Mouse (Mus musculus) liver, adult 2 months (tissue): ENCODE data around the gene Maml2. TPM values are rescaled to one million over a fixed set of nuclear protein-coding genes. Genes with fewer than 3 reads are reported as not detected.

ENCODE experiments used
- DNase-seq: peaks from one replicate; pipeline ENCODE4 v3.0.0-alpha.2; 2011; ENCODE audit warnings: low read depth, low spot score; ENCODE audit errors: extremely low read depth
- H3K27ac ChIP-seq: fragments of 200-500 bp; replicated peaks from 2 replicates; pipeline ENCODE4 v1.5.1; 2012; ENCODE audit warnings: low read depth, mild to moderate bottlenecking, control low read depth, inconsistent platforms, low read length; ENCODE audit not compliant: insufficient read depth
- H3K27me3 ChIP-seq: fragments of 200-500 bp; 2 replicates; pipeline ENCODE4 v1.6.1; 2012; ENCODE audit warnings: mild to moderate bottlenecking, moderate library complexity, low read length, inconsistent platforms; ENCODE audit not compliant: control insufficient read depth, insufficient read depth
- H3K36me3 ChIP-seq: fragments of 200-500 bp; 2 replicates; pipeline ENCODE4 v1.6.1; 2012; ENCODE audit warnings: low read length, inconsistent platforms; ENCODE audit not compliant: control insufficient read depth, insufficient read depth
- H3K4me1 ChIP-seq: fragments of 200-500 bp; 2 replicates; pipeline ENCODE4 v1.6.1; 2011; ENCODE audit warnings: low read length; ENCODE audit not compliant: control insufficient read depth, insufficient read depth
- H3K4me3 ChIP-seq: fragments of 200-500 bp; 2 replicates; pipeline ENCODE4 v1.5.1; 2011; ENCODE audit warnings: low read depth, mild to moderate bottlenecking, control low read depth, low read length, moderate library complexity; ENCODE audit not compliant: insufficient read depth
- H3K79me2 ChIP-seq: fragments of 200-500 bp; 2 replicates; pipeline ENCODE4 v1.6.1; 2012; ENCODE audit warnings: inconsistent platforms, mild to moderate bottlenecking, low read length, moderate library complexity; ENCODE audit not compliant: control insufficient read depth, insufficient read depth
- H3K9ac ChIP-seq: fragments of 200-500 bp; 2 replicates; pipeline ENCODE4 v1.6.1; 2012; ENCODE audit warnings: low read depth, mild to moderate bottlenecking, control low read depth, inconsistent platforms, low read length
- CTCF ChIP-seq: fragments of 200-500 bp; IDR thresholded peaks from 2 replicates; pipeline ENCODE4 v1.5.1; 2011; ENCODE audit warnings: low read depth, low read length, control low read depth
- POLR2A ChIP-seq: fragments of 200-500 bp; IDR thresholded peaks from 2 replicates; pipeline ENCODE4 v1.6.1; 2011; ENCODE audit warnings: low read length, control low read depth; ENCODE audit not compliant: insufficient read depth; ENCODE audit errors: extremely low read depth
- WGBS: fragments of 180-500 bp; shearing (Covaris S2); methylation state at CpG from one replicate; pipeline ENCODE4 v1.1.7; 2018; 5-methylcytosine and 5-hydroxymethylcytosine counted together
- polyA plus RNA-seq: library from polyadenylated mRNA; depleted of rRNA; stranded (reverse); fragments of >200 nt; gene quantifications from 2 replicates; pipeline ENCODE4 v1.2.3, GENCODE M21; 2012
- total RNA-seq: library from RNA; depleted of rRNA; stranded (reverse); fragments of >200 nt; gene quantifications from 2 replicates; pipeline ENCODE4 v1.2.3, GENCODE M21; 2014

Gene Maml2
- total and polyA plus RNA-seq, 2 experiments: 0.77 to 1.2 TPM

- Histone ChIP-seq H3K9ac (no peak overlapping the region), H3K36me3 (no peaks in the 10 kb centered on the region), H3K4me1 (peaks cover 16% of the 10 kb centered on the region), H3K27ac (peak overlapping the region; percentile 66), H3K27me3 (no peaks in the 10 kb centered on the region), H3K4me3 (no peak overlapping the region), H3K79me2 (no peaks in the 10 kb centered on the region)
- 70% methylated on average over 10 of the region's 10 CpGs for WGBS
- TF ChIP-seq POLR2A: no peak
- TF ChIP-seq CTCF: no peak
- DNase-seq: no peak
Measured at GRCm38 (mm10) chr9:13466816-13467215, 169.1 kb downstream of the Maml2 start.

DNA sequence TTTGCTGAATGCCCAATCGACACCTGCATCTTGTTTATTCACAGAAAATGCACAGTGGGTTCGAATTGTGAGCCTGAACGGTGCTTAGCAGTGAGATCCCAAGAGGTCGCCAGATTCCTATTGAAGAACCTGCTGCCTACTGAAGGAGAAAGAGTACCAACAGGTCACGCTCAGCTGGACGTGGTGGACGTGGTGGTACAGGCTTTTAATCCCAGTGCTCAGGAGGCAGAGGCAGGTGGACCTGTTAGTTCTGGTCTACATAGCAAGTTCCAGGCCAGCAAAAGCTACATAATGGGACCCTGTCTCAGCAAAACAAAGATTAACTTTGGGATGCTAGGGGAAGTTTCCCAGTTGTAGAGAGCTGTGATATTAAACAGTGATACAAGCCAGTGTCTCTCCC lies 170.0 kb downstream of the Maml2 start:
- no peak for DNase-seq
- WGBS: 84% methylated on average over 7 of the region's 7 CpGs
- H3K4me1 ChIP-seq: peaks cover 16% of the 10 kb centered on the region
- TF ChIP-seq CTCF (no peak), POLR2A (no peak)
- H3K36me3 ChIP-seq: no peaks in the 10 kb centered on the region
- no peak overlapping the region for H3K9ac ChIP-seq
- H3K79me2 ChIP-seq: no peaks in the 10 kb centered on the region
- H3K27me3 ChIP-seq: no peaks in the 10 kb centered on the region
- H3K4me3 ChIP-seq: no peak overlapping the region
- no peak overlapping the region for H3K27ac ChIP-seq

- Histone ChIP-seq H3K9ac (no peak overlapping the region), H3K36me3 (no peaks in the 10 kb centered on the region), H3K27me3 (no peaks in the 10 kb centered on the region), H3K27ac (0 out of 2 replicates have a peak overlapping the region, but pooled peaks have one; percentile 27), H3K4me1 (peaks cover 16% of the 10 kb centered on the region), H3K4me3 (no peak overlapping the region), H3K79me2 (no peaks in the 10 kb centered on the region)
- WGBS: 72% methylated on average over 6 of the region's 6 CpGs
- TF ChIP-seq POLR2A (no peak), CTCF (no peak)
- DNase-seq: no peak
Measured at GRCm38 (mm10) chr9:13468778-13469177, 171.0 kb downstream of the Maml2 start.

DNA sequence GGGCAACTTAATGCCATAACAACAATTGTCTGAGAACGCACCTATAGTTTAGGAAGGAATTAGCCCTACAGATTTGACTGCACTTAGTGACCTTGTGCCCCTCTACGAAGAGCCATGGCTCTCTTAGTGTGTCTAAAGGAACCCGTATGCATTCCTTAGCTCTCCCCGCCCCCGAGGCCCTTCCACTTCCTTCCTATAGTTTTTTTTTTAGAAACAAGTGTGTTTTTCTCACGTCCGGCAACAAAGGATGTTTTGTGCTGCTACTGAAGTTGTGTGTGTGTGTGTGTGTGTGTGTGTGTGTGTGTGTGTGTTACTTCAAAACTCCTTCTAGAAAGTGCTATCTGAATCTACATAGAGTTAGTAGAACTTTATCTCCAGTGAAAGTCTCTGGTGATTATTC lies 172.3 kb downstream of the Maml2 start:
- no peak overlapping the region for H3K4me3 ChIP-seq
- H3K79me2 ChIP-seq: no peaks in the 10 kb centered on the region
- H3K36me3 ChIP-seq: no peaks in the 10 kb centered on the region
- WGBS: 68% methylated on average over 7 of the region's 7 CpGs
- H3K27ac ChIP-seq: no peak overlapping the region
- no peak overlapping the region for H3K9ac ChIP-seq
- DNase-seq: peak; percentile 6
- H3K4me1 ChIP-seq: peaks cover 16% of the 10 kb centered on the region
- no peak for TF ChIP-seq CTCF
- TF ChIP-seq POLR2A: no peak
- H3K27me3 ChIP-seq: no peaks in the 10 kb centered on the region

DNA sequence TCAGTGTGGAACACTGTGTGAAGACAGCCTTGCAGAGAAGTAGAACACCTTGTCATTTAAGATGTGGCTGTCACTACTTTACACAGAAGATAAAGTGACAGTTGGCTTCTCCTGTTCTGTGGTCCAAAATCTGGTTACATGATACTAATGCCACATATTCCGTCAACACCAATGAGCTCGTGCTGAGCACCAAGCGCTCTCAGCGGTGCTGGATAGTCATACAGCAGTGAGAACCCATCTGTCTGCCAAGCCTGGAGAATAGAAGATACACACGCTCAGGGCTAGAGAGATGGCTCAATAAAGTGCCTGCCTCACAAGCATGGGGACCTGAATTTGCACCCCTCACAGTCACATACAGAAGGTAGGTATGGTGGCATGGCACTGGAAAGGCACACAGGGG lies 177.2 kb downstream of the Maml2 start:
- Histone ChIP-seq H3K4me1 (0 out of 2 replicates have a peak, but pooled peaks cover 3% of the 10 kb centered on the region), H3K27ac (no peak overlapping the region), H3K9ac (no peak overlapping the region), H3K79me2 (no peaks in the 10 kb centered on the region), H3K4me3 (no peak overlapping the region), H3K36me3 (no peaks in the 10 kb centered on the region), H3K27me3 (no peaks in the 10 kb centered on the region)
- no peak for TF ChIP-seq CTCF
- DNase-seq: no peak
- WGBS: 91% methylated on average over 5 of the region's 5 CpGs

DNA sequence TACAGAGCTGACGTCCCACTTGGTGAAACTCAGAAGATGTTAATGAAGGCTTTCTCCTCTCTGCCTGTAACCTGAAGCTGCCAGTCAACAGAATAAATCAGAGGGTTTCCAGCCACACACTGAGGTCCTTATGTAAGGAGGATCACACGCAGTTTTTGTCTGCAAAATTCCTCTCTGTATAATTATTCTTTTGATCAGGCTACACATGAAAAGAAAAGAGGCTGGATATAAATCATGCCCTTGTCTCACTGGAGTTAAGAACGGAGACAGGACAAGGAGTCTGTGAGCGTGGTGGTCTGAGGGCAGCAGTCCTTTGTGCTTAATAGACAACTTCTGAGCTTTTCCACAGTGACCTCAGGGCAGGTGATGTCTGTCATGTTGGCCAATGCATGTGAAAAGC lies 181.5 kb downstream of the Maml2 start:
- TF ChIP-seq CTCF (no peak), POLR2A (no peak)
- WGBS: 73% methylated on average over 4 of the region's 4 CpGs

More for the DNA sequence above, 181.5 kb downstream of the Maml2 start:
- Histone ChIP-seq H3K79me2 (no peaks in the 10 kb centered on the region), H3K9ac (no peak overlapping the region), H3K27ac (no peak overlapping the region), H3K27me3 (no peaks in the 10 kb centered on the region), H3K4me3 (no peak overlapping the region), H3K4me1 (no peaks in the 10 kb centered on the region), H3K36me3 (no peaks in the 10 kb centered on the region)
- DNase-seq: no peak
